Mouse (Mus musculus): ENCODE measurements around the gene Gm42421. TPM values are rescaled to one million over a fixed set of nuclear protein-coding genes. Genes with fewer than 3 reads are reported as not detected.

Gm42421 gene
- 0.46 TPM in 1 of 2 replicates, not detected in the other for polyA plus RNA-seq (2015; fragmentation: Nextera tagmentation; extraction: Ambion mirVana)

DNA sequence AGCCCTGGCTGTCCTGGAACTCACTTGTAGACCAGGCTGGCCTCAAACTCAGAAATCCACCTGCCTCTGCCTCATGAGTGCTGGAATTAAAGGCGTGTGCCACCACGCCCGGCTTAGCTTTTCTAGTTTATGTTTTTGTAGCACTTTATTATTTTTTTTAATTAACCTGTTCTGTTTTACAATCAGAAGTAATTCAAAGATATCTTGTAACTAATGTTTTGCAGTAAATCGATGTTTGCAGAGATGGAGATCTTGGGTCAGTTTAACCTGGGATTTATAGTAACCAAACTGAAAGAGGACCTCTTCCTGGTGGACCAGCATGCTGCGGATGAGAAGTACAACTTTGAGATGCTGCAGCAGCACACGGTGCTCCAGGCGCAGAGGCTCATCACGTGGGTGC, at the start of gene Gm42421:
TSS of gene Gm42421 (plus strand) at position 301 of the 400 bp plus-strand sequence.

DNA sequence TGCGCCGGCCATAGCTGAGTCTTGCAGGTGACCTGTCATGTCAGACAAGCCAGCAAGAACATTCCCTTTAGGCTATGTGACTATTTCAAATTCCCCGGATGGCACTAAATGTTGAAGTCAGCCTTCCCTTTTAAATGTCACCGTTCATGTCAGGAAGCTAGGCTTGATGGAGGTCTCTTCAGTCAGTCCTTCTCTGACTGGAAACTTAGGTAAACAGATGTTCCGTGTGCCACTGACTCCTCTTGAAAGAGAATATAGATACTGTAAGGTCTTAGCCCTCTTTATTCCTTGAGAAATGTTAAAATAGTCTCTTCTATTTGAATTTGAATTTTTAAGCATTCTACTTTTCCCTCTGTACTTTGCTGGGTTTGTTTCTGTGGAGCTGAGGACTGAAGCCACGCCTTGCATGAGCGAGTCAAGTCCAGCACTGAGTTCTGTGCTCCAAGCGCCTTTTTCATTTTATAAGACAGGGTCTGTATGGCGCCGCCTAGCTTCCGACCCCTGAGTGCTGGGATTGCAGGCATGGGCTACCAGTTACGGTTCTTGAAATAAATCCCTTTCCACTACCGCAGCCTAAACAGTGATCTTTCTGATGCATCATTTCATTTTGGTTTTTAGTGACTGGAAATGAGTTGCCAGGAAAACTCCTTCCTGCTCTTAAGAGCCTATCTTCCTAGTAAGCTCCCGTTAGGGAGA, 30.2 kb upstream of the Gm42421 start, which contains the start of gene Ankrd61:
TSS of gene Ankrd61 (minus strand) at position 51 of the 696 bp plus-strand sequence.

DNA sequence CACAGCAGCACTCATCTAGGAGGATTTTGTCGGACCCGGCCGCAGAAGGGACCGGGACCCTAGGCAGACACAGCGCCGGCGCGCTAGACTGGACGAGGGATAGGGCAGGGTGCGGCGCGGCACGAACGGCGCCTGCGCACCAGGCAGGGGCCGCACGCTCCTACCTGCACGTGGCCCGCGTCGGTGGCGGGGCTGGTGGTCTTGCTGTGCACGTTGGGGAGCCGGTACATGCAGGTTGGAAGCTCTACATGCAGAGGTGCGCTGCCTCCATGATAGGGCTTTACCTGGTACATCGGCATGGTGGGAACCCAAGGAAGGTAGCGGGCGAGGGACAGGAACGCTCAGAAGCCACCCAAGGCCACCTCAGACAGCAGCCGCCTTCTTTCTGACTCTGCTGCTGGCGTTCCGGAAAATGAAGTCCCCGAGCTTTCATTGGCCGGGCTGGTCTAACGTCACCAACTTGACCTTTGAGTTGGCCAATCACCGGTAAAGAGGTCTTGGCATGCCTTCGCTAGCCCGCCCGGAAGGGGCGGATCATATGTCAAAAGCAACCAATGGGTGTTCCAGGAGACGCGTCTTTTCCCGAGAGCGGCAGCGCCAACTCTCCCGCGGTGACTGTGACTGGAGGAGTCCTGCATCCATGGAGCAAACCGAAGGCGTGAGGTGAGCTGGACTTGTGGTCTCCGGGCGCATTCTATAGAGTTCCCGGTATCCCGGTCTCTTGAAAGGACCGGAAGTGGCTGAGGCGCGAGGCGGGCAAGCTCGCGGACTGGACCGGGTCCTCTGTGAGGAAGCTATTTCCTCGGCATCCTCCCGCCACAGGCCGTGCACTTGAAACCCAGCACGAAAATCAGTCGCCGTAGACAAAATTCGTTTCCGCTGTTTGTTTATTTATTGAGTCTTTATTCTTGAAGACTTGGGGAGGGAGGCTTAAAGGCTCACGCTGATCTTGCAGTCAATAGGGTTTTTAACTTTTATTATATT, 18.3 kb upstream of the Gm42421 start, which contains the start of the genes Aimp2 and Pms2:
TSS of gene Aimp2 (minus strand) at position 431 of the 984 bp plus-strand sequence.
TSS of gene Pms2 (plus strand) at position 548 of the 984 bp plus-strand sequence.

DNA sequence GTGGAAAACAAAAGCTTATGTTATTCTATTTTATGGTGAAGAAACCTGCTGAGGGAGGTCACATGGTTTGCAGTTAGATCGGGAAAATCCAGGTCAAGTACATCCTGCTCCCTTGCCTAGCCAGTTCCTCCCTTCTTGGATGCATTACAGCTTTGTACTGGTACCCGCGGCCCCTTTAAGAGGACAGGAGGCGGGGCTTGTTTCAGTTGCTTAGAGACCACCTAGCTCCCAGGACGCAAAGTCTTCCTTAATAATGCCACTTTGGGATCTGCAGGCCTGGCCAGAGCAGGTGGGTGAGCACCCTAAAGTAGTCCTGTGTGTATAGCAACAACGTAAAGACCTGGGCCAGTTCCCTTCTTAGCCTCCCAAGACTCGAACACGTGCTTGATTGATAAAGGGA, 4.9 kb downstream of the Gm42421 start, which contains the start of gene Rsph10b:
TSS of gene Rsph10b (plus strand) at position 205 of the 400 bp plus-strand sequence.

Other genes starting within 250 kb of the Gm42421 start
- gene Usp42, start 195.9 kb upstream of the Gm42421 start, polyA plus RNA-seq (2015; fragmentation: Nextera tagmentation; extraction: Ambion mirVana): 6.9 and 9.2 TPM in 2 replicates
- gene Eif2ak1, start 110.4 kb upstream of the Gm42421 start, polyA plus RNA-seq (2015; fragmentation: Nextera tagmentation; extraction: Ambion mirVana): 21.4 and 30.9 TPM in 2 replicates
- 0.06 and 0.12 TPM in 2 replicates for gene Ankrd61, start 30.5 kb upstream of the Gm42421 start, polyA plus RNA-seq (2015; fragmentation: Nextera tagmentation; extraction: Ambion mirVana)
- gene Aimp2, start 18.3 kb upstream of the Gm42421 start, polyA plus RNA-seq (2015; fragmentation: Nextera tagmentation; extraction: Ambion mirVana): 51.4 and 57.8 TPM in 2 replicates
- gene Pms2, start 18.2 kb upstream of the Gm42421 start, polyA plus RNA-seq (2015; fragmentation: Nextera tagmentation; extraction: Ambion mirVana): 10.6 and 17.7 TPM in 2 replicates
- gene Rsph10b, start 4.9 kb downstream of the Gm42421 start, polyA plus RNA-seq (2015; fragmentation: Nextera tagmentation; extraction: Ambion mirVana): 0.85 and 1.7 TPM in 2 replicates
- 56.7 and 92.8 TPM in 2 replicates for gene Ccz1, start 86.7 kb downstream of the Gm42421 start, polyA plus RNA-seq (2015; fragmentation: Nextera tagmentation; extraction: Ambion mirVana)
- 0.35 TPM in 1 of 2 replicates, not detected in the other for gene Ocm, start 98.5 kb downstream of the Gm42421 start, polyA plus RNA-seq (2015; fragmentation: Nextera tagmentation; extraction: Ambion mirVana)
- gene Lmtk2, start 172.3 kb downstream of the Gm42421 start, polyA plus RNA-seq (2015; fragmentation: Nextera tagmentation; extraction: Ambion mirVana): 2.1 and 3.1 TPM in 2 replicates